Mouse (Mus musculus) hematopoietic stem cell, adult 5-6 weeks (primary cell): ENCODE measurements at regions not wholly inside any gene's neighbourhood (a gene's known extent, or its start where the extent isn't known, plus 50 kb on each side); places are given as distances from the start of the nearest gene placed in this dataset.
A peak's percentile ranks its signal among the peaks of the same experiment; 100 is the strongest.

ENCODE experiments used
- ATAC-seq, 2 experiments: fragments of 125-278 bp in 1 of 2; replicated peaks in 1 of 2; 2 replicates each; pipeline ENCODE4 v1.8.0; 2016 to 2017; ENCODE audit warnings: inconsistent platforms in 2 of 2, mild to moderate bottlenecking in 2 of 2, moderate number of reproducible peaks in 2 of 2, low read depth in 1 of 2, moderate TSS enrichment in 1 of 2; ENCODE audit not compliant: low FRiP score in 2 of 2, poor library complexity in 2 of 2, severe bottlenecking in 2 of 2, insufficient read depth in 1 of 2, low TSS enrichment in 1 of 2

DNA sequence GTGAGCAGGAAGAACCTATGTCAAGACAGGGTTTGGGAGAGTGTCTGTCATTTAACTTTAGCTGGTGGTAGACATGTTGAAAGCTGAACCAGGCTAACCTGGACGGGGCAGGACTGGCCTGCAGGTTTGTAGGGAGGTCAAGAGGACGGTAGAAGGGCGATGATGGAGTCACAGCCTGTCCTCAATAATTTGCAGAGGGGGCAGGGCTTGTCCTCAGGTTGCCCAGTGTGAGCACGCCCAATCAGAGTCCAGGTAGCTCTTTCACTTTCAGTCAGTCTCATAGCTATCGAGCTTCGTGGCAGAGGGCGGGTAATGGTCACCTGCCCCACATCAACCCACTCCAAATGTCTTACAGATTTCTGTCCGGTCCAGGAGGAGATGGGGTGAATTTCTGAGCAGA, 85.5 kb upstream of the 1600014C23Rik start:
- ATAC-seq: no peak

DNA sequence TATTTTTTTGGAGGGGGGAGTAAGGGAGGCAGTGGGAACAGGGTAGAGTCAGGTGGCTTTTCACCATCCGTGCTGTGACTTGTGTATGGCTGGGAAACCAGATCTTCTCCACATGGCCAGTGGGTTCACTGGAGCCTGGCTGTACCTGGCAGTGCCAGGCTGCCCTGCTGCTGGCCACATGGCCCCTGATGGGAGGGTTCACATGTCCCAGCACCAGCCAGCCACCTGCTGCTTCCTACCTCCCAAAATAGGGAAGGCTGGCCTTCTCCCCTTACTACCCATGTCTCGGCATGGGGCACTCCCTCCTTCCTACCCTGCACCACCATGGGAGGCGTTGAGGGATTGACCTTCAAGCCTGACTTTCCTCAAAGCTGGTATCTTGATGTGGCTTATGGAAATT, 82.9 kb upstream of the 1600014C23Rik start:
- no peak for ATAC-seq

DNA sequence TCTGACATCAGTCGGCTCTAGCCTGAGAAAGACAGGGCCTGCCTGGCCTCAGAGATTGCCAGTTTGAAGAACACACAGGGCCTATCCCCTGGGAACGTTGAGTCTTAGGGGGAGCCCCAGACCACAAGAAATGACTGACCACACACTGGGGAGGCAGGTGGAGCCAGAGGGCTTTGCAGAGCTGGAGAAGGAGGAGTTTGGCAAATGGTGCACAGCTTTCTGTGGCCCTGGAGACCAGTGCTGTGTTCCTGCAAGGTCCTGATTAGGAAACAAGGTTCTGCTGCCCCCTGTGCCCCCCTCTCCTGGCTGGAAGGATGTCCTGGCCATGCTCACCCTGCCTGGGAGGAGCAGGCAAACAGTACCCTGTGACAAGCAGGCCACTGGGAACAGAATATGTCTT, 82.2 kb upstream of the 1600014C23Rik start:
- ATAC-seq: peak; percentile 70 to 71

DNA sequence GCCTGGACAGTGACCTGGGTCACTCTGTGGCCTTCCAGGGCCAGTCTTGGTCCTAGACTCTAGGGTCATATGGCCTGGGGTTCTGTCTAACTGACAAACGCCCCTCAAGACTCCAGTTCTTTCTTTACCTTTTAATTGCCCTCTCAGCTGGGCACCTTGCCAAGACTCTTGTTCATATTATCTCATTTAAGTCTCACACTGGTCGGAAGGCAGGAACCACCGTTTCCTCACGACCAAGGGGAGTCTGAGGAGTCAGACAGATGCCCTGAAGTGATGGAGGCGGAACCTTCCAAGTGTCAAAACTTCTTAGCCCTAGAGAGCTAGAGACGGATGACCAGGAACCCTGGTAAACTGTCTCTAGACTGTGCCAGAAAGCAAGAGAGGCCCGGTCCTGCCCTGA, 81.7 kb upstream of the 1600014C23Rik start:
- peak; percentile 7 to 22; a peak in 1 of 4 replicates for ATAC-seq

DNA sequence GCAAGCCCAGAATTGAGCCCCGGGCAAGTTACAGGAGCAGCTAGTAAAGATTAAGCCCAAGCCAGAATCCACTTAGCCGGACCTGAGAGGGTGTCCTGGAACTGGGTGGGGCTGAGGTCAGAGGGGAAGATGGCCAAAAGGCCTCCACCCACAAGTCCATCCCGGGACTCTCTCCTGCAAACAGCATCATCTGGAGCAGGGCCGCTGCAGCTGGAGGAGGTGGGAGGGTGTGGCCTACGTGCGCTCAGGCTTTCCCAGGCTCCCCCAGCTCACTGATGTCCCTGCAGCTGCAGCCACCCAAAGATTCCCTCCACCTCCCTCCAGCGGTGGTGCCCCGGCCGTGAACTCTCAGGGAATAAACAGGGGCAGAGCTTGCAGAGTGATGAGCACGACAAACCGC, 80.9 kb upstream of the 1600014C23Rik start:
- no peak for ATAC-seq

DNA sequence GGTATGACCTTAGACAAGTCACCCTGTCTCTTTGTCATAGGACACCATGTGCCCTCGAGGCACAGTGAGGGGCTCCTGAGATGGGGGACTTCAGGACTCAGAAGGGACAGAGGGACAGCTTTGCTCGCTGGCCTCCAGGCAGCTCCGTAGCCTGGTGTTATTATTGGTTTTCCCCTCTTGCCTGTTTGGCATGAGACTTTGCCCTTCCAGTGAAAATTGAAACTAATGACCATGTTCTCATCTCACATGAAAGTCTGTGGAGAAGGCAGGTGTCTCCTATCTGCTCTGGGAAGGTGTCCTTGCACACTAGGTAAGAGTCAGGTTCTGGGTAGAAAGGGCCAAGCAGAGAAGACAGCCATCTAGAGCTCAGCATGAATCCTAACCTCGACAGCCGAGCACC, 80.3 kb upstream of the 1600014C23Rik start:
- no peak for ATAC-seq

DNA sequence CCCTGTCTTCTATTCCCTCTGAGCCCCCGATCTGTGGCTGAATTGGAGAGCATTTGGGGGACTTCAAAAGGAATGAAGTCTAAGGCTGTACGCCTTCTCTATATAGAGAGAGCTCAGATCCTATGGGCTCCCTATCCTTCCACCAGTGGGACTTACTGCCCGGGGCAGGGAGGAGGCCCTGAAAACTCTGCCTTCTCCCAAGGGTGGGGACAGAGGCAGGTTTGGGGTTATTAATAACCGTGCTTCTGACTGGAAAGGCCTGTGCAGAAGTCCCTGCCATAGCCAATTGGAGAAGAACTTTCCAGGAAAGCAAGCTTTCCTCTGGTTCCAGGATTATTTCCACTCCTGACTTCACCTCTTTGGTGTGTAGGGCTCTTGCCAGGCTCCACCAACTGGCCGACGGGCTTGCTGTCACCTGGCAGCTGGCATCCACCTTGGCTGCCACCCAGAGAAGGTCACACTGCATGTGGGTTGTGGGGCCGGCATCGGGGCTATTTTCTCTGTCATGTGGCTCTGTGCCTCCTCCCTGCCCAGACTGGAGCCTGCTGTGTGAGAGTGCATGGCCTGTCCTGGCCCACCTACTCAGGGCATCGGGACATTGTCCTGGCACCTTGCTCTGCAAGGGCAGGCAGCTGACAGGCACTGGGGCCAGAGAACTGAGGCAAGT, 78.8 kb upstream of the 1600014C23Rik start:
- ATAC-seq: no peak

DNA sequence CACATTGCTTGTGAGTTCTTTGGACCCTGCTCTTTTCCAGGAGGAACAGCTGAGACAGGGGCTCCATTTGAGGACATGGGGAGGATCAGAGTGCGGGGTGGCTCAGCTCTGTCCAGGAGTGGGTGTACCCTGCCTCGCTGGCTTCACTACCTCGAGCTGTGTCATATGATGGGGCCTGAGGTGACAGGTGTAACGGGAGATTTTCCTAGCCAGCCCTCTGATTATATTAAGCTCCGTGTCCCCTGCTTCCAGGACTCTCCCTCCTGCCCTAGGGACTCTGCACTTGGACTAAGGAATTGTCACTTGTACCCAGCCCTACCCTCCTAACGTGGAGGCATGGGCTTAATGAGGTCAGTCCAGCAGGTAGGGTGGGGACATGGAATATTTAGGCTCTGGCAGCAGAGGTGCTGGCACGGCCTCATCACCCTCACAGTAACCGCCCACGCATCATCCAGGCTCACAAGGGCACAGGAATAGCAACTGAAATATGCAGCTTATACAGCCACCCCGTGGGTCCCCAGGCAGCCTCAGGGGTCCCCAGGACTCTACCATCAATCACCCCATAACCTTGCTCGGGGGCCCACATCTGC, 78.1 kb upstream of the 1600014C23Rik start:
- no peak for ATAC-seq

DNA sequence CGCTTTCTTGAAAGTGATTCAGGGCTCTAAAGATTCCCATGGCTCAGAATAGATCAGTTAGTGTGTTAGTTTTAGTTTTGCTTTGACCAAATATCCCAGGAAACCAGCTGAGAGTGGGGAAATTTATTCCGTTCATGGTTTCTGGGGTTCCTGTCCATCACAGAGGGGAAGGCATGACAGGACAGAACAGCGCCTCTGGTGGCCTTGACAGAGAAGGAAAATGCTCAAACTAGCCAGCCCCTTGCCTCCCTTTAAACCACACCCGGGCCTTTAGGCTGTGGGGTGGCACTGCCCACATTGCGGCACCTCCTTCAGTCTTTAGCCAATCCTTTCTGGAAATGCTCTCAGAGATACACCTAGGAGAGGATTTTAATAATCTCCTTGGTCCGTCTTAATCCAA, 76.1 kb upstream of the 1600014C23Rik start:
- no peak for ATAC-seq

DNA sequence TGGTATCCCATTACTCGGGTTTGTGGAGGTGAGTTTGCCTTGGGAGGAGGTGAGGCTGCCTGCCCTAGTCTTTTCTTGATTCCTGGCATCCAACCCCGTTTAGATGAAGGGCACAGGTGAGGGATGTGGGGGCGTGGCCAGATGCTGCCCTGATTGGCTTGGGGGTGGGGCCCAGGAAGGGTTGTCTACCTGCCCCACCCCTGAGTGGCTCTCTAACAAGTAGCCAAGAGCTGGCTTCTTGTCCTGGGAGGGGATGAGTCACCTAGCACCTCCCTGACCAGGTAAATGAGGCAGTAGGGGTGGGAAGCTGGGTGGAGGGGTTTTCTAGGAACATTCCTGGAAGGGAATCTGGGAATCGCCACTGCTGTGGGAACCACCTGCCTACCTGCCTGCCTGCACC, 74.7 kb upstream of the 1600014C23Rik start:
- no peak for ATAC-seq

DNA sequence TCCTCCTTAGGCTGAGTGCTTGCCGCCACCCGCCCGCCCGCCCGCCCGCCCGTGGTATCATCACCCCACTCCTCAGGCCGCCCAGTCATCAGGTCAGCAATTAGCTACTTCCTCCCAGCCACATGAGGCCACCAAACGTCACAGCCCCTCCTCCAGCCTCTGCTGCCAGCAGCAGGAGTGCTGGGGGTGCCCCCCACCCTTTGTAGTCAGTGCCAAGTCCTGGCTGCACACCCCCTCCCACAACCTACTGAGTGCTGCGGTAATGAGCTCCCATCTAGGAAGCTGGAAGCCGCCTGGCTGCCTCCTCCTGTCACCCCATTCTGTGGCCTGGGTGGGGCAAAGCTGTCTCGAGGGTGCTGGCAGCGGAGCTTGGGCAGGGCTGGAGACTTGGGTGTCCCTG, 73.8 kb upstream of the 1600014C23Rik start:
- peak in 1 of 2 experiments; percentile 29; a peak in 1 of 4 replicates for ATAC-seq

DNA sequence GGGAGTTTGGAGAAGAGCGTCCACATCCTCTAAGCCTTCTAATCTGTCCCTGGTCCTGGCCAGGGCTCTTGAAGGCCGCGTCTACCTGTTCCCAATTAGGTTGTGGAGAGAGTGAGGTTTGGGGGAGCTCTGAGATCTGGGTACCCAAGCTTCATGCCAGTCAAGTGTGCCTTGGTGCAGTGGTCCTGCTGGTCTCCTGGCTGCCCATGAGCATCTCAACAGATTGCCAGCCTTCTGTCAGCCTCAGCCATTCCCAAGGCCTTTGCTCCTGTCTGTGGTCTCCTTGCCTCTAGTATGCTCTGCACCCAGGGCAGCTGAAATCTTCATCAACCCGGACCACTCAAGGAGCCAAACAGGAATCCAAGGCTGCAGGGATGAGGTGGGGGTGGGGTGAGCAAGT, 73.2 kb upstream of the 1600014C23Rik start:
- ATAC-seq: no peak

DNA sequence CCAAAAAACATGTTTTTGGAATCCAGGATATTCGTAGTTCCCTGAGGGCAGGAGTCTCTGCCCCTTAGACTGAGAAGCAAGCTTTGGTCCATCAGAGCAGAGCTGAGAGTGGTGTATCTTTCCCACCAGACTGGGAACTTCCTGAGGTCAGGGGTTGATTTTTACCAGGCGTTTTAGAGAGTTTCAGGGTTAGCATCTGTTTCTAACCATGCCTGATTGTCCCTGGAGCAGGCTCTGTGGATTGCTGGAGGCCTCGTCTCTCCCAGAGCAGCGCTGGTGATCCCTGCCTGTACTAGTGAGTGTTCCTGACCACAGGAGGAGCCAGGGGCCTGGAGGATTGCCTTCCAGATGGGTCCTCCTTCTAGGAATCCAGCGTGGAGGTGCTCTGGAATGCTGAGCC, 72.8 kb upstream of the 1600014C23Rik start:
- no peak for ATAC-seq

DNA sequence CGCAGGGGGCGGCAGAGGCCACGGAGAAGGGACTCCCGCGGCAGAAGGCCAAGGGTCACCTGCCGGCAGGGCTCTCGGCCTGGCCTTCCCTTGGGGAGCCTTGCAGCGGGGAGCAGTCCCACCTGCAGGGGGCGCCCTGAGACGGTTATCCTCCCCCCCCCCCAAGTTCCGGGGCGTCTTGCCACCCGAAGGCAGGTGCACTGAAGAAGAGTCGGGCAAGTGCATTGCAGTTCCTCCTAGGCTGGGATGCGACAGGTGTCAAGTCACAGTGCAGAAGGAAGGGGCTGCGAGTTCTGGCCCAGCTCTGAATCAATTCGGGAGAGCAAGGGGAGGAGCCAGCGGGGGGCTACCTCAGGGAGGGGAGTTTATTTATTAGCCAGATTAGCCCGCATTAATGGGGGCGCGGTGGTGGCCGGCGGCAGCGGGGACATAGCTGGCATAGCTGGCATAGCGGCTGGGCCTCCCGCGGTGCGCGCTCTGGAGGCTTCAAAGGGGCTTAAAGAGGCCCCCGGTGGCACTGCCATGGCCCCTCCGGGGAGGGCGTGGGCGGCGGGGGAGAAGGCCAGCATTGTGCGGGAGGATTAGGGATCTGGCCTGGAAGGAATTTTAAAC, 71.9 kb upstream of the 1600014C23Rik start:
- ATAC-seq: no peak

DNA sequence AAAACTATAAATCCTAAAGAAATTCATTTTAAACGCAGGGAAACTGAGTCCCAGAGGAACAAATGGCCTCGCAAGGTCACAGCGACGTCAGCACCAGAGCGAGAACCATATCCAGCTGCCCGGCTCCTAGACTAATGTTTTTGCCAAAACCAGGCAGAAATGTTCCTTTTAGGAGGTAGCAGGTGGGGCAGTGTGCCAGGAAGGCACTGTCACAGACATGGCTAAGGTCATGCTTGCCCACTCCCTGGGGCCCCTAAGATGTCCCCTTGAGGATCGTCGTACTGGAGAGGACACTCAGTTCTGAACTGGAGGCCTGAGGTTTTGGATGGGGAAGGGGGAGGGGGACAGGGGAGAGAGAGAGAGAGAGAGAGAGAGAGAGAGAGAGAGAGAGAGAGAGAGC, 69.7 kb upstream of the 1600014C23Rik start:
- no peak for ATAC-seq

DNA sequence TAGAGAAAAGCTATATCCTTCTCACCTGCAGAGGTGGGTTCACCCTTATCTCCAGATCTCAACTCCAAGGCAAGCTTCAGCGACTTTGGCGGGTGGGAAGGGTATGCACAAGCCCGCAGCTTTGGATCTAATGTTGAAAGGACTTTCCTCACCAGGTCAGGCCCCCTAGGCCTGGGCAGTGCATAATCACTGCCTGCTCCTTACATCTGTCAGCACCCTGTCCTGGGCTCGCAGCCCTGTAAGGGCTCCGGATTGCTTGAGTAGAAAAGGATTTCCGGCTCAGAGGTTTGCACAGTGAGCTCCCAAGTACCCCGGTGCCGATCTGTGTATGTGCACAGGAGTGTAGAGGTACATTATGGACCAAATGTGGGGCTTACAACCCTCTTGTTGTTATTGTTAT, 68.8 kb upstream of the 1600014C23Rik start:
- ATAC-seq: no peak

DNA sequence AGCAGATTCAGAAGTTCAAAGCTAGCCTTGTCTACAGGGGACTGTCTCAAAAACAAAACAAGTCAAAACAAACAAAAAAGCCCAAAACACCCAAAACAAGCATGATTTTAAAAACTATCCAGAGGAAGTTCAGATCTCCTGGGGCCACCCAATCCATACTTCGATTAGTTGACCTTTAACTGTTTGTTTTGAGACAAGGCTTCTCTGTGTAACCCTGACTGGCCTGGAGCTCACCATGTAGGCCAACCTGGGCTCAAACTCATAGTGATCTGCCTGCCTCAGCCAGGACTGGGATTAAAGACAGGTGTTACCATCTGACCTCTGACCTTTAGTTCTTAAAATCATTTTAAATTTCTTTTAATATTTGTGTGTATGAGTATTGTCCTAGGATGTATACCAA, 66.1 kb upstream of the 1600014C23Rik start:
- no peak for ATAC-seq

DNA sequence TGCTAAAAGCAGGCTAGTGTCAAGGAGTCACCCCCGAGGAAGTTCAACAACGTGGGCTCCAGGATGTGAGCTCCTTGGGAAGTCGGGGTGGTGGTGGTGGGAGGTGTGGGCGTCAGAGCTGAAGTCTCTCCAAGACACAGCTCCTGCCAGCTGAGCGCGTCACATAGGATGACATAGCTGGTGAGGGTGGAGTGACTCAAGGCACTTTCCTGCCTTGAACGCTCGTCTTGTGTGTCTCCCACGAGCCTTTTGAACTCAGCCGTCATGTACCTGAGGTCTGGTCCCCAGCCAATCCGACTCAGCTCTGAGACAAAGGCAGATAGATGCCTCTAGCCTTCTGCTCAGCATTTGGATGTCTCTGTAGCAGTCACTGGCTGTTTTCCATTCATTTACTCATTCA, 65.4 kb upstream of the 1600014C23Rik start:
- no peak for ATAC-seq

DNA sequence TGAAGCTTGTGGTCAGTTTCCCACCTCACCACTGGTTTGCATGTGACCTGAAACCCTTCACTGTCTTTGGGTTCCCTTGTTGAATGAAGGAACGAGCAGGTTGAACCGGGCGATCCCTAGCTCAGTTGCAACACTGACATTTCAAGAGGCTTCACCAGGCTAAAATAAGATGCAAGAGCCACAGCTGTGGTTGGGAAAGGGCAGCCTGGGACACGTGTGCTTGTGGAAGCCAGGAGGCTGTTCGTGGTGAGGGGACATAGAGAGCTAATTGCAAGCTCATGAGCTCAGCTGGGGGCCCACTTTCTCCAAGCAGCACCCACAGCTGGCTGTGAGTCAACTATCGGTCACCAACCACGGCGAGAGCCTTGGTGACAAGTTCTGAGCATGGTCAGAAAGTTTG, 64.8 kb upstream of the 1600014C23Rik start:
- peak in 1 of 2 experiments; percentile 10; a peak in 1 of 4 replicates for ATAC-seq
